Mouse (Mus musculus) cerebellum, adult 9-10 months (tissue): ENCODE measurements at regions not wholly inside any gene's neighbourhood (a gene's known extent, or its start where the extent isn't known, plus 50 kb on each side); places are given as distances from the start of the nearest gene placed in this dataset.

Experiments used
- DNase-seq: peaks from one replicate; pipeline ENCODE4 v3.0.0; 2022

DNA sequence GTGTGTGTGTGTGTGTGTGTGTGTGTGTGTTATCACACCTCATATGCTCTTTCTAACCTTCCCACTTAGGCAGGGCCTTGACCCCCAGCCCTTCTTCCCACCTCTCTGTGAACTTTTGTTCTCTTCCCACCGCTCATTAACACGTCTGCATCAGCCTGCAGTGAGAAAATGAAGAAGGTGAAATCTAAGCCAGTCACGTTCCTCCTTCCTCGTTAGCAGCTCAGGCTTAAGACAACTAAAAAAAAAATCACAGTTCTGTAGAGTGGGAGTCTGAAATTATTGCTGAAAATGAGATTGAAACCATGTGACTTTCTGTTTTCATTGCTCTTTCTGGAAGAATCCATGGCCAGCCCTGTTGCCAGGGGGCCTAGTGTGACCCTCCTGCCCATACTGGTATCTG is 420.7 kb downstream of the Pdcd6ip start:
- no peak for DNase-seq

DNA sequence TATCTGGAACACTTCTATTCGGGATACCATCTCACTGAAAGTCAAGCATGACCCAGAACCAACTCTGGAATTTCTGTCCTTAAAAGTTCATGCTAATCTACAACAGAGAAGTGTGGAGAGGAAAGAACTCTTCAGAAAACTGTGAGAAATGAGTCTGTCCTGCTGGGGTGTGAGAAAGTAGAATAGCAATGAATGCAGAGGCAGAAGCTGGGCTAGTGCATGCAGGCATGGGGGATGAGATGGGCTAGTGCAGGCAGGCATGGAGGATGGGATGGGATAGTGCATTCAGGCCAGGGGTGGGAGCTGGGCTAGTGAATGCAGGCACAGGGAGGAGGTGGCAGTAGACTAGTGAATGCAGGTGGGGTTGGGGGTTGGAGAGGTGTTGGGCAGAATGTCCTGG is 424.8 kb downstream of the Pdcd6ip start:
- no peak for DNase-seq

DNA sequence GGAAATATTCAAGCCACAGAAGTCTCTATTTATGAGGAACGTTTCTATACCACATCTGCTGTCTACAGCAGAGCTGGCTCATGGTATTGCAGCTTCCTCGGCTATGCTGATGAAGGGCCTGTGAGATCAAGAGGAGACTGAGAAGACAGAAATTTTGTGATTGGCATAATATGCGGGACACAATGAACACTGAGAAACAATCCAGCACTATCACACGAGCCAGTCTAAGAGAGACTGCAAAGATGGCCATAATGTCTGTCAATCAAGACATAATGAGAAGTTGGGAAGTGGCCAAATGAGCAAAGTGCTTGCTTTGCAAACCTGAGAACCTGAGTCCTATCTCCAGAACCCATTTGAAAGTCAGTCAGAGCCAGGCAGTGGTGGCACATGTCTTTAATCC is 437.5 kb downstream of the Pdcd6ip start:
- DNase-seq, result no peak

DNA sequence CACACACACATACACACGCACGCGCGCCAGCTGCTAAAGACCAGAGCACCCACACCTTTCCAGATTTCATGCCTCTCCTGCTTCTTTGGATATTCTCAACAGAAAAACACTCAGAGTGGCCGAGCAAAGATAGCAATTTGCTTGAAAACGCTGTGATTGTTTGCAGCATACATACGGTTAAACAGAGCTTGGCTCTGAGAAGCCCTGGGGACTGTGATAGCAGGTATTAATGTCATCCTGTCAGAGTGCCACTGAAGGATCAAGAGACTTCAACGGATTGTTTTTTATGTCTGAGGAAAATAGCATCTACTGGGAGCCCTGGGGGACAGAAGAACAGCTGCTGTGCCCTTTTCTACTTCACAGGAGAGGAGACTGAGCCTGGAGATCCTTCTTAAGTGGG is 440.4 kb downstream of the Pdcd6ip start:
- no peak for DNase-seq

DNA sequence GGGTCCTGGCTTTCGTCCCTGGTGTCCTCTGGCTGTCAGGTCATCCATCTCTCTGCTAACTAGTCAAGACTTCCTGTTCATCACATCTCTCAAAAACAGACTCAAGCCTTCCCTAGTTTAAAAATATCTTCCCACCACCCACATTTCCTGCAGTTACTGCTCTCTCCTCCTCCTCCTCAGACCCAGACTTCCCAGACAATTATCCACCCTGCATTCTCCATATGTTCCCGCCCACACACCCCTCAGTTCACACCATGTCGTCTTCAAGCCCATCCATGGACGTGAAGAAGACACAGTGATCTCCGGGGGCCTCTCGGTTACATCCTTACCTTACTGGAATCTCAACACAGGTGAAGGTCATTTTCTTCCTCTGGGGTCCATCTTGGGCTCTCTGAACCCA is 444.4 kb downstream of the Pdcd6ip start:
- DNase-seq, result no peak

DNA sequence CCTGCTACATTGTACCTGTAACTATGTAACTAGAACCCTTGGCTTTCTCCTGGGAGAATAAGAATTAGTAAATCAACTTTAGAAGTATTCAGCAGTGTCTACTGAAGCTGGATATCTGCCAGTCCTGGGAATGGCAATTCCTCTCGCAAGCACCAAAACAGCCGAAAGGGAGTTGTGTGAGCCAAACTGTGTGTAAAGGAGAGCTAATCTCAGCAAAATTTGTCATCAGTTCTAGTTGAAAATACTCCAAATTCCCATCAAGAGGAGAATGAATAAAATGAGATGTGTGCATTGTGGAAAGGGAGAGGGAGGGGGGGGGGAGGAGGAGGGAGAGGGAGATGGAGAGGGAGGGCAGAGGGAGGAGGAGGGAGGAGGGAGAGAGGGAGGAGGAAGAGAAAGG is 447.8 kb downstream of the Pdcd6ip start:
- no peak for DNase-seq

DNA sequence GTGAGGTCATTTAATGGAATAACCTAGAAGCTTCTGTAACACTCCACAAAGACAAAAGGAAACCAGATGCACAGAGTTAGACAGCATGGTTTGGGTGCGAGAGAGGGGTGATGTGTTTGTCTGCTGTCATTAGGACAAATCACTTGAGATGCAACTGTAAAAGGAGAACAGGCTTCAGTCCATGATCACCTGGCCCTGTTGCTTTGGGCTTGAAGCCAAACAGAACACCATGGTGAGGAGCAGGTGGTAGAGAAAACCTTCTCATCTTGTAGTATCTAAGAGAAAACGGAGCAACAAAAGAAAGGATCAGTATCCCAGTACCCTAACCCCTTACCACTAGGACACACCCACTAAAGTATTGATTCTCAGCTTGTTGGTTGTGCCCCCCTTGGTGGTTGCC is 449.5 kb downstream of the Pdcd6ip start:
- peak; percentile 24 for DNase-seq

DNA sequence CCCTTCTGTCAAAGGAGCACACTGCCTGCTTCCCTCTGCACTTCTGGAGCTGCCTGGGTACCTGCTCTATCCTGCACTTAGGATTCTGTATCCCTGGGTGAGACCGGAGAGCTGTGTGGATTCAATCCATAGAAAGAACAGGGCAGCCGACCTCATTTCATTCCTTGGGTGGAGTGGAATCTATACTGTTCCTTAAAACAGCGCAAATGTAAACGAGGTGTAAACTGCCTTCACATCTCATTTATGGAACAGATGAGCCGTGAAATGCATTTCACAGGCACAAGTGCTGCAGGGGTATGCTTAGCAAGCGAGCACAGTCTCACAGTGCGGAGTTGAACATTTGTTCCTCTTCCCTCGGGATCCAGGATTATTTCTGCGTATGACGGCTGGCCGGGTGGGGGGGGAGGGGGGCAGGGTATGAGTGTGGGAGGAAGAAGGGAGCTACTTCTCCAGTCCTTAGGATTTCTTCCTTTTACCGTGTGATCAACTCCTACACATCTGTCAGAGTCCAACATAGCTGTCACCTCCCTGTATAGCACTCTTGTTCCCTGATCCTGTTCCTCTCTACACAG is 459.3 kb downstream of the Pdcd6ip start:
- DNase-seq, result no peak

DNA sequence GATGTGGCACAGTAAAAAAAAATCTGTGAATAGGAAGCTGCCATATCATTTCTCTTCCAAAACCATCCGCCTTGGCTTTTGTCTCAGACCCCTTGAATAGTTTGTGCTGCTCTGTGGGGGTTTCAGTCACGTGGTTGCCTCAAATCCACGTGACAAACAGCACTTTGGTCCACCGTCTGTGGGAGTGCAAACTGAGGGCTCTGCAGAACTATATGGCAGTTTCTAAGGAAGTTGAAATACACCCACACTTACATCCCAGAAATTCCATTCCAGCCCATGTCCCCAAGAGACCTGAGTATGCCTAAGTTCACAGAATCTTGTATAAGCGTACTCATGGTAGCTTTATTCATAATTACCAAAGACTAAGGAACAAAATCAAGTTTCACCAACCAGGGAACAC is 460.1 kb downstream of the Pdcd6ip start:
- no peak for DNase-seq

DNA sequence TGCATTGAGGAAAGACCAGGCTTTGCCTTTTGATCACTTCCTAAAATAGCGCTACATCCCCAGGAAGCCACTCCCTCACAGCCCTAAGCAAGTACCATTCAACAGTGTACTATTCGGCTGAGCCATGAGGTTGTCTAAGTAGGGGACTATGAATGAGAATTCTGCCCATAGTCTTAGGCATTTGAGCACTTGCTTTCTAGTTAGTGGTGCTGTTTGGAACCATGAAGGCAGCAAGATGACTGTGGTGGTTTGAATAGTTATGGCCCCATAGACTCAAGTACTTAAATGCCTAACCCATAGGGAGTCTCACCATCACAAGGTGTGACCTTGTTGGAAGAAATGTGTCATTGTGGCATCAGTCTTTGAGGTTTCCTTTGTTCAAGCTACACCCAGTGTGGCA is 464.2 kb downstream of the Pdcd6ip start:
- DNase-seq, result no peak

DNA sequence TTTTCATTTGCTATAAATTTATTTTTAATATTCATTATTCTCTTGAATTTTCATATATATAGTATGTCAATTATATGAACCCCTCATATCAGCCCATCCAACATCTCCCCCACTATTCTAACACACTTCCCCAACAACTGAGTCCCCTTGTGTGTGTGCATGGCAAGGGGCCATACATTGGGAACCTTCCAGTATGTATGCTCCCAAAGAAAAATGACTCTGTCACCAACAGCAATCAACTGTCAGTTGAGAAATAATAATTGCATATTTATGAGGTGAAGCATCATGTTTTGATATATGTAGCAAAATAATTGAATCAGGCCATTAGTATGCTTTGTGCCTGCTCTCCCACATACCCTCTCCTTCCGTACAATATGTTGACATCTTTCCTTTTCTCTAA is 474.7 kb downstream of the Pdcd6ip start:
- no peak for DNase-seq

DNA sequence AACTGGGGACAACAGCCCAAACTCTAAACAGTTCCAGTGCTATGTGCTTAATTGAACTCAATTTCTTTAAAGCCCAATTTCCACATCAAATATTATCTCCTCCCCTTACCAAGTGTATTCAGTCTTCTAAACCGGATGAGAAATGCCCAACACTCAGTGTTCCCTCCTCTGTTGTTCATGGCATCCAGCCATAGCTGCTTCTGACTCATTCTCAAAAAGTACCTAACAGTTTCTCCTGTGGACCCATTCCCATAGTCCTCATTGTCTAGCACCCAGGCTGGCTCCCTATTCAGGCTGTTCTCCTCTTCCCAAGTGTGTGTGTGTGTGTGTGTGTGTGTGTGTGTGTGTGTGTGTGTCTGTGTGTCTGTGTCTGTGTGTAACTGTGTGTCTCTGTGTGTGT is 478.7 kb downstream of the Pdcd6ip start:
- no peak for DNase-seq

DNA sequence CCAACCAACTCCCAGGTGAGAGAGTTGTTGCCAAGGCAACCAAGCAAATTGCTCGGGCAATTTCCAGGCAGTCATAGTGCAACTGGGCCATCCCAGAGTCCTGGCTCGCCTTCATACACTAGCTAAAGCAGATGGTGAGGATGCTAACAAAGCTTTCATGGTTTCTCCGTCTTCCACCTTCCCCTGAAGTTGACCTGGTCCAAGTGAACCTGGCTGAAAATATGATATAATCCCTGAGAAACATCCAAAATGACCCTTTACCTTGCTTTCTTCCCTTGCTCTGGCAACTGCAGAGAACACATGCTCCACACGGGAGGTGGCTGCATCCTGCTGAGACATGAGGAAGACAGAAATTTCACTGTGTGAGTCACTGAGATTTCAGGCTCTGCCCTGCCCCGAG is 494.1 kb downstream of the Pdcd6ip start:
- DNase-seq, result peak; percentile 75

DNA sequence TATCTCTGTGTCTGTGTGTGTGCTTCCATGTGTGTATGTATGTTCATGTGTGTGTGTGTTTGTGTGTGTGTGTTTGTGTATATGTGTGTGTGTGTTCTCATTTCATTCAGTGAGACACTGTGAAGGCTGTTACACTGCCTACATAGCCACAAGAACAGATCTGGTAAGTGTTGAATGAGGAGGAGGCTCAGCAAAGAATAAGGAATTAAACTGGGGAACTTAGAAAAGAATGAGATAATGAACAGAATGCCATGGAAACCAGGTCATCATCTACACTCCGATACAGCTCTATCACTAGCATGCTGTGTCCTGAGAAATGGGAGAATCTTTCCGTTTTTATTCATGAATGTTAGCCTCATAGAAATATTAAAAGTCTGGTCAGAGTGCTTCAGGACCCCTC is 495.7 kb downstream of the Pdcd6ip start:
- no peak for DNase-seq

DNA sequence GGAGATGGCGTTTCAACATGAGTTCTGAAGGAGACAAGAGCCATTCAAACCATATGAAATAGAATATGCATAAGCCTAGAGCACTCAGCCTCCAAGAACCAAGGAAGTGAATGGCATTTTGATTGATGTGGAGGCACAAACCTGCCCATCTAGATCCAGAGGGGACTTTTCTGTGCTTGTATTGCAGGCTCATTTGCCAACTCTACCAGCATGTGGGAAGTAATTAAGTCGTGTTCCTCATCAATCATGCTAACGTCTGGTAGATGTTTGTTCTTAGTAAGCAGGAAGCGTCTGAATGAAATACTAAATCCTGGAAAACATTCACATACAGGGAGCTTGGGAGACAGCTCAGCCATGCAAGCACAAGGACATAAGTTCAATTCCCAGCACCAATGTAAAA is 499.9 kb downstream of the Pdcd6ip start:
- DNase-seq, result no peak

DNA sequence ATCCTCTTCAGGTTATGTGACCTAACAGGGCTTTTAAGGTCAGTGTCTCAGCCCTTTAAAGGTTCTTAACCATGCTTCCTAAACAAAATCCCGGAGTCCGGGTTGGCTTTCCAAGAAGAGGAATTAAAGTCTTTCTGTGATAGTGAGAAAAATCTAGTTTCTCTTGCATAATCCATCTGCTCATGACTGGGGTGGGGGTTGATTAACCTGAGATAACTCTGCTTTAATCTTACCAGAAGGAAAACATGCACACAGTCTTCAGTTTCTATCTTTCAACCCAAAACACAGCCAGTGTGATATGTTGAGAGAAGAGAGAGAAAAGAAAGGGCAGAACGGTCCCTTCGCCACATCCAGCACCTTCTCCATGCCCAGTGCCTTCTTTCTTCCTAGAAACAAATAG is 508.8 kb downstream of the Pdcd6ip start:
- DNase-seq, result no peak

DNA sequence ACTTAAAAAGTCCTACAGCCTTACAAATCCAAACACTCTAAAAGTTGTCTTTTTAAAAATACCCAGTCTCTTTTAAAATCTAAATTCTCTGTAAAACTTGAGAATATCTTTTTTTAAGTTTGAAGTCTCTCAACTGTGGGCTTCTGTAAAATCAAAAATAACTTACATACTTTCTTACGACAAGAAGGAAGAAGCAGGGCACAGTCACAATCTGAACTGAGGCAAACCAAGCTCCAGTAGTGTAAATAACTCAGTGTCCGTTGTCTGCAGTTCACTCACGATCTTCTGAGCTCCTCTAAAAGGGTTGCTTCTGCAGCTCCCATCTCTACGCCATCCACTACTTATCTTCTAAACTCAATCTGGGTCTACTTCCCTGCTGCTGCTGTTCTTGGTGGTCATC is 512.5 kb downstream of the Pdcd6ip start:
- DNase-seq, result no peak

DNA sequence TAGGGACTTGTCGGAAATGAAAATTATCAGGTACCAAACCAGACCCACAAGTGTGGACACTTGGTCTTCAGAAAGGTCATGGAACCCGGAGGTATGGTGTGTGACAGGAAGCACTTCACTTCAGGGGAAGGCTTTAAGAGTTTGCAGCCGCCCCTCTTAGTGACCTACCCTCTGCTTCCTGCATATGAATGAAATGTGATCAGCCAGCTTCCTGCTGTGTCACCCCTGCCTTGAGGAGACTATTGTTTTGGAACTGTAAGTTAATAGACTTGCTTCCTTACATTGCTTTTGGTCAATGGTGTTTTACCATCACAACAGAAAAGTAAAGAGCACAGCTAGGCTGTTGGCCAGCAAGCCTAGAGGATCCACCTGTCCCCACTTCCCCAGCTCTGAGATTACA is 515.3 kb downstream of the Pdcd6ip start:
- DNase-seq, result no peak

DNA sequence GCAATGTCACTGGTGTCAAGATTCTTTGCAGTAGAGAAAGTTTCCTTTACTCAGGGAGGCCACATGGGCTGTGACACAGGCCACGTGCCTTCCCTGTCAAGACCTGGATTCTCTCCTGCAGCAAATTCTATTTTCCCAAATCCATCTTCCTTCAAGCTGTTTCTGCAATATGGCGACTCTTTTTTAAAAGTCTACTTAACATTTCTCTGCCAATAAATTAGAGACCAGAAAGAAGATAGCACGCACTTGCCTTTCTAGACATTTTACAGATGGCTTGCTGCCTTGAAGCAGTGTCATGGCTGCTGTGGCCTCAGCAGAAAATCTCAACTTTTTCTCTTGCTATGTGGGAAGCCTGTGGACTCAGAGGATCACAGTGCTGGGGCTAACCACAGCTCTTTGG is 516.9 kb downstream of the Pdcd6ip start:
- DNase-seq, result no peak

DNA sequence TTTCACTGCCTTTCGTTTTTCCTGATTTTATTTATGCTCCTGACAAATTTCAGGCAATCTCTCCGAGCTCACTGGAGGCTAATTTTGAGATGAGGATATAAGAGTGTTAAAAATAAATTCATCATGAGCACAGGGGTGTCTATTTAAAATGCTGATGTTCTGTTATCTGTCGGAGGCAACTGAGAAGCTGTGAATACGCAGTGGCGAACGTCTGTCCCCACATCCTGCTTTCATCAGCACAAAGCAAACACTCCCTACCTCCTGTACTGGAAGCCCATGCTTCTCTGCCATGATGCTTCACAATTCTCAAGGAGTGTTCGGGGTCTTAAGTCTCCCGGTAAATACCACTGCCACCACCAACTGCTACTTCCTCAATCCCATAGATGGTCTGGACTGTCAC is 526.9 kb downstream of the Pdcd6ip start:
- DNase-seq, result no peak

DNA sequence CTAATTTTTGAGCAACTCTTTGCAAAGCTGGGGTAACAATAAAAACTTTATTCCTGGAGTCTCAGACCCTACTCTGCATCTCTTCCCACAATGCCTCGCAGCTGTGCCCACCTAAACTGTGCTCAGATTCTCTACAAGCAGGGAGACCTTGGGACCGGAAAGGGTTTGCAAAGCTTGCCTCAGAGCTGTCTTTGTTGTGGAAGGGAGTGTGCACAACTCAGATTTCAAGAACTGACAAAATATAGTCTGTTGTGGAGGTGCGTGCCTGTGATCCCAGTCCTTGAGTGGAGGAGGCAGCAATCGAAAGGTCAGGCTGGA is 530.2 kb downstream of the Pdcd6ip start:
- no peak for DNase-seq

DNA sequence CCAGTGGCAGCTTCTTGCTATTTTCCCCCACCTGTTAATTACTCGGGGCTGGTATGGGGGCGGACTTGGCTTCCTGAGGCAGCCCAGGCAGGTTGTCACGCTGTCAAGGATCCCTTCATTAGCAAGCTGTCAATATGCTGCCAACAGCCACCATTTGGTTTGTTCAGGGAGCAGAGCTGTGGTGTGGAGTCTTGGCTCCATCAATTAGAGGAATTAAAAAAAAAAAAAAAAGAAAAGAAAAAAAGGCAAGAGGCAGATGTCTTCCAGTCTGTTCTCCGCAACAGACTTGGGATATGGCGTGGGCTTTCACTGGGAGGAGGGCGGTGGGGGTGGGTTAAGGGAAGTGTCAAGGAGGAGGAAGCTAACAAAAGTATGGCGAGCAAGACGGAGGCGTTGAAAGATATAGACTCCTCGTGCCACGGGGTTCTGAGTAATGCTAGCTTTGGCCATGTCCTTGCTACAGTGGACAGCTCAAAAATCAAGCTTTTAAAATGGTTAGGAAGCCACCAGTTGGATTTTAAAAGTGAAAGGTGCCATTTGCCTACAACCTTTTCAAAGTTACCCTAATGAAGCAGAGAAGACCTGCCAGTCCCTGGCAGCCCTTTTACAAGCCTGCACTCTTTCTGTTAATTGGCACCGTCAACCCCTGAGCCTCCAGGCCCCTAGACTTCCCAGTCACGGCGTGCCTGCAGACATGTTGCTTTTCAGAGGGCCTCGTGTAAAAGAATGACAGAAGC is 530.7 kb downstream of the Pdcd6ip start:
- DNase-seq, result peak; percentile 82

DNA sequence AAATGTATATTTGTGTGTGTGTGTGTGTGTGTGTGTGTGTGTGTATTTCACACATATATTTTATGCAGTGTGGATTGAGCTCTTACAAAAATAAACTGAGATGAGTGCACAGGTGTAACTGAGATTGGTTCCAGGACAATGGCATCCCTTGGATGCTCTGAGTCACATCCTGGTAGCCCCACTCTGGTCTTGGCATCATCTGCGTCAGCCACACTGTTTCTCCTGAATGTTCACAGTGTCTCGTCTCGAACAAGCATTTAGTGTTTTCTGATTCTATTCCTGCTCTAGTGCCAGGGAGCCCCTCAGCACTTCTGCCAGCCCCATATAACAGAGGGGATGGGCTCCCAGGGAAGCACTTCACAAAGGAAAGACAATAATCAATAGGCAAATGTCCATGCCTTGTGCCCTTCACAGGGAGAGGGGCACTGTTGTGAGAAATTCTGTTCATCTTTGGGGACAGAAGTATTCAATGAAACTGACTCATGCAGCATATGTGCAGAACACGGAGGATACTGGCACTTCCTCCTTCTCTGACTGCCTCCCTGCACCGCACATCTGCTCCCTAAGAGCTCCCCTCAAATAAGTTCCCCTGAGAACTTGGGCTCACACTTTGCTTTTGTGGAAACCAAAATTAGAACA is 536.2 kb downstream of the Pdcd6ip start:
- no peak for DNase-seq

DNA sequence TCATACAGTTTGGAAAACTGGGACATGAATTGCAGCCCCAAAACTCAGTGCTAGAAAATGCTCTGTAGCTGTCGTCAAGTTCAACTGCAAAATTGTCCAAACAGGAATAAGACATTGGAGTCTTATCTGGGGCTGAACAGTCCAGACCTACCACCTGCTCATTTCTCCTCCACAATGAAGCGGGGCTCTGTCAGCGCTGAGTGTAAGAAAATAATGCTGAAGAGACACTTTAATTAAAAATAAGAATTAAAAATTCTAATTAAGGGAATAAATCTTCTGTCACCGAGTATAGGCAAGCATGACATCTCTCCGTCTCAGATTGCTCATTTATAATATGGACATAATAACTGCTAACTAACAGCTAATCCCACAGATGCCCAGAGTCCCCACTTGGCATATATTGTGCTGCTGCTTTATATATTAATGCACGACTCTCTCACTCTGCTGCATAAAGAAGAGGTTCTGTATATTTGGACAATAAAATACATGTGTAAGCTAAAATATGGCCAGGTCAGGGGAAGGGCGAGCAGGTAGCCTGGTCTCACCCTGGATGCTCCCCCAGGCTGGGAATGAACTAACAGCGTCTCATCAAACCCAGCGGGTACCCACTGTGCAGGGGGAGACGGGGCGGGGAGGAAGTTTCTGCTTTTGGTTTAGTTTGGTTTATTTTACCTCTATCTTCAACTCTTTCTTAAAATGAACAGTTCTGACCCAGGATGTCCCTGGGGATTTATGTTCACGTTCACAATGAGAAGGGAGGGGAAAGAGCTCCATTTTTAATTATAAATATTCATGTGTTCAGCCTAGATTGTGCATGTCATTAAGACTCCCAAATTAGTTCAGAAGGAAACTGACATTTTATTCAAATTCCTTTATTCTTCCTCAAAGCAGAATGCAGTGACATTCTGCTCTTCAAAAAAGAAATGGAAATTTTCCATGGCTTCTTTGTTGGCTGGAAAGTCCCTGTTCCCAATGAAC is 544.9 kb downstream of the Pdcd6ip start:
- DNase-seq, result no peak
